Mouse (Mus musculus): ENCODE data around the gene Ak8. TPM values are rescaled to one million over a fixed set of nuclear protein-coding genes. Genes with fewer than 3 reads are reported as not detected.

Ak8 gene
- polyA plus RNA-seq, 1 experiment from 2014 or later = 2.2 TPM

GRCm38 (mm10) chr2:28680710-28681109, 19.3 kb upstream of the Ak8 start:
- H3K27ac ChIP-seq (ENCODE audit: low read depth, low read length) = no peak overlapping the region
- DNase-seq (ENCODE audit: low spot score) (peak; percentile 75), ATAC-seq (no peak)
- no peak overlapping the region for H3K9ac ChIP-seq (ENCODE audit: low read length)
- no peak overlapping the region for H3K4me2 ChIP-seq (ENCODE audit: low read length)
- H3K36me3 ChIP-seq (ENCODE audit: control insufficient read depth, insufficient read depth, low read length) = peaks cover 91% of the 10 kb centered on the region
- WGBS = 14% methylated on average over 4 of the region's 4 CpGs
- no peak overlapping the region for H3K4me3 ChIP-seq (ENCODE audit: low read depth, low read length)
- no peaks in the 10 kb centered on the region for H3K4me1 ChIP-seq (ENCODE audit: control insufficient read depth, insufficient read depth, low read length)
- H3K9me3 ChIP-seq (replicated peaks; ENCODE audit: control insufficient read depth, low read length) = no peaks in the 10 kb centered on the region
- H3K27me3 ChIP-seq (replicated peaks; ENCODE audit: control insufficient read depth, insufficient read depth, low read length) = no peaks in the 10 kb centered on the region

- H3K4me1 ChIP-seq (ENCODE audit: control insufficient read depth, insufficient read depth, low read length) = no peaks in the 10 kb centered on the region
- H3K27ac ChIP-seq (ENCODE audit: low read depth, low read length) = no peak overlapping the region
- no peaks in the 10 kb centered on the region for H3K9me3 ChIP-seq (replicated peaks; ENCODE audit: control insufficient read depth, low read length)
- H3K27me3 ChIP-seq (replicated peaks; ENCODE audit: control insufficient read depth, insufficient read depth, low read length) = no peaks in the 10 kb centered on the region
- peaks cover 91% of the 10 kb centered on the region for H3K36me3 ChIP-seq (ENCODE audit: control insufficient read depth, insufficient read depth, low read length)
- DNase-seq (ENCODE audit: low spot score) (peak; percentile 65), ATAC-seq (no peak)
- 70% methylated on average over 4 of the region's 4 CpGs for WGBS
- H3K4me2 ChIP-seq (ENCODE audit: low read length) = no peak overlapping the region
- no peak overlapping the region for H3K9ac ChIP-seq (ENCODE audit: low read length)
- H3K4me3 ChIP-seq (ENCODE audit: low read depth, low read length) = no peak overlapping the region
Measured at GRCm38 (mm10) chr2:28681718-28682117, 18.2 kb upstream of the Ak8 start.

- Histone ChIP-seq H3K4me1 (ENCODE audit: control insufficient read depth, insufficient read depth, low read length) (no peaks in the 10 kb centered on the region), H3K9me3 (replicated peaks; ENCODE audit: control insufficient read depth, low read length) (no peaks in the 10 kb centered on the region), H3K36me3 (ENCODE audit: control insufficient read depth, insufficient read depth, low read length) (peaks cover 72% of the 10 kb centered on the region), H3K4me2 (ENCODE audit: low read length) (no peak overlapping the region), H3K4me3 (ENCODE audit: low read depth, low read length) (no peak overlapping the region), H3K27ac (ENCODE audit: low read depth, low read length) (no peak overlapping the region), H3K9ac (ENCODE audit: low read length) (no peak overlapping the region), H3K27me3 (replicated peaks; ENCODE audit: control insufficient read depth, insufficient read depth, low read length) (no peaks in the 10 kb centered on the region)
- ATAC-seq (no peak), DNase-seq (ENCODE audit: low spot score) (no peak)
- 90% methylated on average over 7 of the region's 7 CpGs for WGBS
Measured at GRCm38 (mm10) chr2:28685895-28686294, 14.1 kb upstream of the Ak8 start.

GRCm38 (mm10) chr2:28688431-28688830, 11.5 kb upstream of the Ak8 start:
- 43% methylated on average over 3 of the region's 3 CpGs for WGBS
- ATAC-seq = no peak; the same call in 1 of the 2 replicates
- Histone ChIP-seq H3K27ac (ENCODE audit: low read depth, low read length) (no peak overlapping the region), H3K36me3 (ENCODE audit: control insufficient read depth, insufficient read depth, low read length) (peaks cover 49% of the 10 kb centered on the region), H3K9ac (ENCODE audit: low read length) (no peak overlapping the region), H3K4me1 (ENCODE audit: control insufficient read depth, insufficient read depth, low read length) (no peaks in the 10 kb centered on the region), H3K4me3 (ENCODE audit: low read depth, low read length) (no peak overlapping the region), H3K27me3 (replicated peaks; ENCODE audit: control insufficient read depth, insufficient read depth, low read length) (no peaks in the 10 kb centered on the region), H3K4me2 (ENCODE audit: low read length) (no peak overlapping the region), H3K9me3 (replicated peaks; ENCODE audit: control insufficient read depth, low read length) (no peaks in the 10 kb centered on the region)
- peak; percentile 62 for DNase-seq (ENCODE audit: low spot score)

- DNase-seq (ENCODE audit: low spot score) (no peak), ATAC-seq (no peak)
- H3K4me2 ChIP-seq (ENCODE audit: low read length) = no peak overlapping the region
- peaks cover 9% of the 10 kb centered on the region for H3K36me3 ChIP-seq (ENCODE audit: control insufficient read depth, insufficient read depth, low read length)
- H3K9ac ChIP-seq (ENCODE audit: low read length) = no peak overlapping the region
- H3K4me3 ChIP-seq (ENCODE audit: low read depth, low read length) = no peak overlapping the region
- H3K27me3 ChIP-seq (replicated peaks; ENCODE audit: control insufficient read depth, insufficient read depth, low read length) = no peaks in the 10 kb centered on the region
- no peak overlapping the region for H3K27ac ChIP-seq (ENCODE audit: low read depth, low read length)
- 75% methylated on average over 9 of the region's 9 CpGs for WGBS
- no peaks in the 10 kb centered on the region for H3K4me1 ChIP-seq (ENCODE audit: control insufficient read depth, insufficient read depth, low read length)
- H3K9me3 ChIP-seq (replicated peaks; ENCODE audit: control insufficient read depth, low read length) = no peaks in the 10 kb centered on the region
Measured at GRCm38 (mm10) chr2:28692692-28693091, 7.3 kb upstream of the Ak8 start.

GRCm38 (mm10) chr2:28698566-28698965, 1.4 kb upstream of the Ak8 start:
- Histone ChIP-seq H3K36me3 (ENCODE audit: control insufficient read depth, insufficient read depth, low read length) (no peaks in the 10 kb centered on the region), H3K4me2 (ENCODE audit: low read length) (no peak overlapping the region), H3K9me3 (replicated peaks; ENCODE audit: control insufficient read depth, low read length) (no peaks in the 10 kb centered on the region), H3K27me3 (replicated peaks; ENCODE audit: control insufficient read depth, insufficient read depth, low read length) (no peaks in the 10 kb centered on the region), H3K4me3 (ENCODE audit: low read depth, low read length) (no peak overlapping the region), H3K27ac (ENCODE audit: low read depth, low read length) (no peak overlapping the region), H3K4me1 (ENCODE audit: control insufficient read depth, insufficient read depth, low read length) (peaks cover 3% of the 10 kb centered on the region), H3K9ac (ENCODE audit: low read length) (no peak overlapping the region)
- DNase-seq (ENCODE audit: low spot score) = no peak
- 62% methylated on average over 5 of the region's 5 CpGs for WGBS
- no peak for ATAC-seq

- Histone ChIP-seq H3K9ac (ENCODE audit: low read length) (no peak overlapping the region), H3K4me1 (ENCODE audit: control insufficient read depth, insufficient read depth, low read length) (peaks cover 3% of the 10 kb centered on the region), H3K27ac (ENCODE audit: low read depth, low read length) (no peak overlapping the region), H3K36me3 (ENCODE audit: control insufficient read depth, insufficient read depth, low read length) (no peaks in the 10 kb centered on the region), H3K4me2 (ENCODE audit: low read length) (no peak overlapping the region), H3K27me3 (replicated peaks; ENCODE audit: control insufficient read depth, insufficient read depth, low read length) (no peaks in the 10 kb centered on the region), H3K9me3 (replicated peaks; ENCODE audit: control insufficient read depth, low read length) (no peaks in the 10 kb centered on the region), H3K4me3 (ENCODE audit: low read depth, low read length) (no peak overlapping the region)
- ATAC-seq = no peak
- no peak for DNase-seq (ENCODE audit: low spot score)
- 69% methylated on average over 8 of the region's 8 CpGs for WGBS
Measured at GRCm38 (mm10) chr2:28701646-28702262, 1.8 kb downstream of the Ak8 start.

- DNase-seq (ENCODE audit: low spot score) = no peak
- H3K4me3 ChIP-seq (ENCODE audit: low read depth, low read length) = no peak overlapping the region
- no peaks in the 10 kb centered on the region for H3K36me3 ChIP-seq (ENCODE audit: control insufficient read depth, insufficient read depth, low read length)
- no peaks in the 10 kb centered on the region for H3K4me1 ChIP-seq (ENCODE audit: control insufficient read depth, insufficient read depth, low read length)
- no peaks in the 10 kb centered on the region for H3K27me3 ChIP-seq (replicated peaks; ENCODE audit: control insufficient read depth, insufficient read depth, low read length)
- WGBS = 69% methylated on average over 8 of the region's 8 CpGs
- no peak overlapping the region for H3K9ac ChIP-seq (ENCODE audit: low read length)
- no peak overlapping the region for H3K4me2 ChIP-seq (ENCODE audit: low read length)
- H3K9me3 ChIP-seq (replicated peaks; ENCODE audit: control insufficient read depth, low read length) = no peaks in the 10 kb centered on the region
- no peak for ATAC-seq
- H3K27ac ChIP-seq (ENCODE audit: low read depth, low read length) = no peak overlapping the region
Measured at GRCm38 (mm10) chr2:28706106-28706636, 6.2 kb downstream of the Ak8 start.

- H3K9ac ChIP-seq (ENCODE audit: low read length) = no peak overlapping the region
- no peak overlapping the region for H3K4me2 ChIP-seq (ENCODE audit: low read length)
- DNase-seq (ENCODE audit: low spot score) = no peak
- no peak for ATAC-seq
- H3K4me3 ChIP-seq (ENCODE audit: low read depth, low read length) = no peak overlapping the region
- H3K27ac ChIP-seq (ENCODE audit: low read depth, low read length) = no peak overlapping the region
- no peaks in the 10 kb centered on the region for H3K27me3 ChIP-seq (replicated peaks; ENCODE audit: control insufficient read depth, insufficient read depth, low read length)
- no peaks in the 10 kb centered on the region for H3K4me1 ChIP-seq (ENCODE audit: control insufficient read depth, insufficient read depth, low read length)
- H3K9me3 ChIP-seq (replicated peaks; ENCODE audit: control insufficient read depth, low read length) = no peaks in the 10 kb centered on the region
- 72% methylated on average over 6 of the region's 6 CpGs for WGBS
- no peaks in the 10 kb centered on the region for H3K36me3 ChIP-seq (ENCODE audit: control insufficient read depth, insufficient read depth, low read length)
Measured at GRCm38 (mm10) chr2:28706787-28707186, 6.8 kb downstream of the Ak8 start.
